Mouse (Mus musculus) kidney, embryonic 15.5 days (tissue): ENCODE results near the gene Lamtor1. TPM values are rescaled to one million over a fixed set of nuclear protein-coding genes. Genes with fewer than 3 reads are reported as not detected.
"Not testable (repeated sequence)": the region's sequence is repeated elsewhere in the genome, so short reads cannot be mapped to it uniquely, and the experiment has no call there.

Source experiments
- ATAC-seq: fragments of 200-750 bp; cut with Nextera tagmentation; replicated peaks from 2 replicates; pipeline ENCODE4 v1.8.0; 2017; ENCODE audit warnings: moderate TSS enrichment; ENCODE audit not compliant: low FRiP score
- H3K27ac ChIP-seq: fragments of 300-500 bp; sonication (generic); 2 replicates; pipeline ENCODE4 v1.5.1; 2015; ENCODE audit warnings: mild to moderate bottlenecking, inconsistent platforms
- H3K27me3 ChIP-seq: fragments of 300-500 bp; sonication (generic); 2 replicates; pipeline ENCODE4 v1.6.1; 2015; ENCODE audit warnings: inconsistent platforms
- H3K36me3 ChIP-seq: fragments of 300-500 bp; sonication (generic); 2 replicates; pipeline ENCODE4 v1.6.1; 2015; ENCODE audit warnings: inconsistent platforms
- H3K4me1 ChIP-seq: fragments of 300-500 bp; sonication (generic); 2 replicates; pipeline ENCODE4 v1.6.1; 2015; ENCODE audit warnings: inconsistent platforms
- H3K4me2 ChIP-seq: fragments of 300-500 bp; sonication (generic); 2 replicates; pipeline ENCODE4 v1.6.1; 2015; ENCODE audit warnings: moderate library complexity, mild to moderate bottlenecking, inconsistent platforms
- H3K4me3 ChIP-seq: fragments of 300-500 bp; sonication (generic); replicated peaks from 2 replicates; pipeline ENCODE4 v1.5.1; 2015; ENCODE audit warnings: mild to moderate bottlenecking, inconsistent platforms
- H3K9ac ChIP-seq: fragments of 300-500 bp; sonication (generic); 2 replicates; pipeline ENCODE4 v1.6.1; 2015; ENCODE audit warnings: mild to moderate bottlenecking, inconsistent platforms
- H3K9me3 ChIP-seq: fragments of 300-500 bp; sonication (generic); replicated peaks from 2 replicates; pipeline ENCODE4 v1.6.1; 2016; ENCODE audit warnings: inconsistent platforms
- WGBS: fragments of 180-500 bp; shearing (Covaris S2); methylation state at CpG from one replicate; pipeline ENCODE4 v1.1.7; 2015; ENCODE audit warnings: mixed read lengths; 5-methylcytosine and 5-hydroxymethylcytosine counted together
- polyA plus RNA-seq: library from polyadenylated mRNA; unstranded; fragments of >200 nt; fragmentation: Nextera tagmentation; extraction: Ambion mirVana; gene quantifications from 2 replicates; pipeline ENCODE4 v1.2.1, GENCODE M21; 2015

Gene Lamtor1
- polyA plus RNA-seq, 1 experiment from 2014 or later, result 158 TPM

GRCm38 (mm10) chr7:101902846-101903245 is 2.9 kb upstream of the Lamtor1 start:
- Histone ChIP-seq H3K4me1 (peaks cover 17% of the 10 kb centered on the region), H3K4me2 (no peak overlapping the region), H3K4me3 (no peak overlapping the region), H3K36me3 (peaks cover 18% of the 10 kb centered on the region), H3K27ac (no peak overlapping the region), H3K9ac (no peak overlapping the region), H3K9me3 (no peaks in the 10 kb centered on the region), H3K27me3 (no peaks in the 10 kb centered on the region)
- ATAC-seq, result no peak

DNA sequence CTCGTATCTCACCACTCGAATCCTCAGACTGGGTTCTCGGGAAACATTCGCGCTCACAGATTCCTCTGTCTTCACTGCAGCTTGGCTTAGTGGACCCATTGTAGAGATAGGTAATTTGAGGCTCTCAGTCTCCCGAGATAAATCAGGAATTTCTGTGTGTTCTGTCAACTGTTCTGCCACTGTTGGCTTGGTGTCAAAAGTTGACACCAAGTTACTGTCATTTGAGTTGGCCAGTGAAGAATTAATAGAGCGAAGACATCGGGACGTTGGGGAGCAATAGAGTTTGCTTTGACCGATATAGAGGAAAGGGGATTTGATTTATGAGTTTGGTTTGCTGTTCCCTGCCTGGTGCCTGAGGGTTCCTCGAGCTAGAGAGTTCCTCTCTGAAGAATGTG is 580 bp downstream of the Lamtor1 start, which contains the start of gene Tomt:
Gene Tomt (minus strand): TSS at position 73 of the 395 bp plus-strand sequence.
- no peak for ATAC-seq

GRCm38 (mm10) chr7:101906696-101907095 is 992 bp downstream of the Lamtor1 start:
- no peak for ATAC-seq
- peak overlapping the region; percentile 71 for H3K4me2 ChIP-seq
- peak overlapping the region; percentile 76 for H3K9ac ChIP-seq
- peaks cover 24% of the 10 kb centered on the region for H3K4me1 ChIP-seq
- H3K4me3 ChIP-seq, result peak overlapping the region; percentile 78
- peak overlapping the region; percentile 95; the same call in 1 of the 2 replicates for H3K27ac ChIP-seq
- WGBS, result 58% methylated on average over 8 of the region's 8 CpGs
- no peaks in the 10 kb centered on the region for H3K27me3 ChIP-seq
- peaks cover 34% of the 10 kb centered on the region for H3K36me3 ChIP-seq
- no peaks in the 10 kb centered on the region for H3K9me3 ChIP-seq

More for the DNA sequence above, 580 bp downstream of the Lamtor1 start, which contains the start of gene Tomt:
- WGBS, result 6% methylated on average over 11 of the region's 11 CpGs
- peak within 1 kb of the TSS; percentile 95 for H3K27ac ChIP-seq
- peak within 1 kb of the TSS; percentile 71 for H3K4me2 ChIP-seq
- H3K27me3 ChIP-seq, result no peaks in the 10 kb centered on the region
- H3K36me3 ChIP-seq, result peaks cover 30% of the 10 kb centered on the region
- H3K9ac ChIP-seq, result peak within 1 kb of the TSS; percentile 76
- peak within 1 kb of the TSS; percentile 78 for H3K4me3 ChIP-seq
- H3K9me3 ChIP-seq, result no peaks in the 10 kb centered on the region
- peaks cover 24% of the 10 kb centered on the region for H3K4me1 ChIP-seq

GRCm38 (mm10) chr7:101908367-101908766 is 2.7 kb downstream of the Lamtor1 start:
- Histone ChIP-seq H3K9me3 (no peaks in the 10 kb centered on the region), H3K36me3 (peaks cover 39% of the 10 kb centered on the region), H3K9ac (0 out of 2 replicates have a peak overlapping the region, but pooled peaks have one; percentile 18), H3K4me1 (peaks cover 24% of the 10 kb centered on the region), H3K4me2 (peak overlapping the region; percentile 3; the same call in 1 of the 2 replicates), H3K27ac (no peak overlapping the region), H3K27me3 (no peaks in the 10 kb centered on the region), H3K4me3 (no peak overlapping the region)
- 86% methylated on average over 4 of the region's 4 CpGs for WGBS
- ATAC-seq, result no peak

DNA sequence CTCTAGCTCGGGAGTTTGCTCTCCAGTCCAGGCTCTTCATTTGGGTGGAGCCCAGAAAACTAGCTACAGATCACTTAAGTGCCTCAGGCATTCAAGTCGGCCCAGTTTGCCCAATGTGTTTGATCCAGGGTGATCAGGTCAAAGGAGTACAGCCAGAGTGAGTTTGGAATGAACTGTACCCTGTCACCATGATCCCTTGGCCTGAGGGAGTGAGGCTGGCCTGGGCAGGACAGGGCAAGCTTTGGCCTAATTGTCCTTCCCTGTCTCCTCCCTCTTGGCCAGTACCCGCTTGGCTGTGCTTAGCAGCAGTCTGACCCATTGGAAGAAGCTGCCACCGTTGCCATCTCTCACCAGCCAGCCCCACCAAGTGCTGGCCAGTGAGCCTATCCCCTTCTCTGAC is 4.4 kb downstream of the Lamtor1 start:
- H3K27me3 ChIP-seq, result no peaks in the 10 kb centered on the region
- WGBS, result 89% methylated on average over 4 of the region's 4 CpGs
- no peak overlapping the region for H3K4me2 ChIP-seq
- H3K4me1 ChIP-seq, result peaks cover 22% of the 10 kb centered on the region
- no peaks in the 10 kb centered on the region for H3K9me3 ChIP-seq
- no peak for ATAC-seq
- no peak overlapping the region for H3K4me3 ChIP-seq
- no peak overlapping the region for H3K9ac ChIP-seq
- H3K27ac ChIP-seq, result no peak overlapping the region
- peaks cover 56% of the 10 kb centered on the region for H3K36me3 ChIP-seq

GRCm38 (mm10) chr7:101911982-101912381 is 6.3 kb downstream of the Lamtor1 start:
- Histone ChIP-seq H3K27me3 (no peaks in the 10 kb centered on the region), H3K9me3 (no peaks in the 10 kb centered on the region), H3K4me2 (no peak overlapping the region), H3K9ac (no peak overlapping the region), H3K27ac (no peak overlapping the region), H3K36me3 (peaks cover 60% of the 10 kb centered on the region), H3K4me3 (no peak overlapping the region), H3K4me1 (peaks cover 13% of the 10 kb centered on the region)
- ATAC-seq, result no peak
- 69% methylated on average over 3 of the region's 3 CpGs for WGBS

DNA sequence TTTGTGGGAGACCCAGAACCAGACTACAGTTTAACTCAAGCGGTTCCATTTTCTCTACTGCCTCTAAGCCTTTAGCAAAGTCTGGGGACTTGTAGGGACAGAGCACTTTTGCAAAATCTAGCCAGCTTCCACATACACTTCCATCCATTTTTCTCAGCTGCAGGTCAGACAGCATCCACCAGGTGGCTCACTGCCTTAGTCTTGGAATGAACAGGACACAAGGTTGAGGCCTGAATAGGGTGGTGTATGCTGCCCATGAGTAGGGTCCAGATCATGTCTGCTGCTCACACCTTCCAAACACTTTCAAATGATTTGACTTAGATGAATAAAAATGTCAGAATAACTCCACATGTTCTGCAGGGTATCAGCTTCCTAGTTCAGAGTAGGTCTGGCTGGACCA is 12.4 kb downstream of the Lamtor1 start:
- WGBS, result 11% methylated on average over 1 of the region's 1 CpGs

GRCm38 (mm10) chr7:101925892-101926291 is 20.2 kb downstream of the Lamtor1 start:
- H3K4me1 ChIP-seq, H3K4me3 ChIP-seq, H3K27me3 ChIP-seq, H3K4me2 ChIP-seq, H3K9ac ChIP-seq, H3K27ac ChIP-seq, H3K9me3 ChIP-seq, H3K36me3 ChIP-seq, ATAC-seq: not testable (repeated sequence)

More for the DNA sequence above, 12.4 kb downstream of the Lamtor1 start:
- Histone ChIP-seq H3K36me3 (peaks cover 24% of the 10 kb centered on the region), H3K4me1 (no peaks in the 10 kb centered on the region), H3K4me2 (no peak overlapping the region), H3K4me3 (no peak overlapping the region), H3K9ac (no peak overlapping the region), H3K27ac (no peak overlapping the region), H3K27me3 (no peaks in the 10 kb centered on the region), H3K9me3 (no peaks in the 10 kb centered on the region)
- peak; percentile 79 for ATAC-seq

GRCm38 (mm10) chr7:101928093-101928492 is 22.4 kb downstream of the Lamtor1 start:
- no peak overlapping the region for H3K9ac ChIP-seq
- no peaks in the 10 kb centered on the region for H3K36me3 ChIP-seq
- H3K27me3 ChIP-seq, result no peaks in the 10 kb centered on the region
- H3K4me3 ChIP-seq, result no peak overlapping the region
- no peak overlapping the region for H3K4me2 ChIP-seq
- WGBS, result 77% methylated on average over 3 of the region's 3 CpGs
- no peak for ATAC-seq
- no peak overlapping the region for H3K27ac ChIP-seq
- H3K9me3 ChIP-seq, result no peaks in the 10 kb centered on the region
- peaks cover 6% of the 10 kb centered on the region for H3K4me1 ChIP-seq

DNA sequence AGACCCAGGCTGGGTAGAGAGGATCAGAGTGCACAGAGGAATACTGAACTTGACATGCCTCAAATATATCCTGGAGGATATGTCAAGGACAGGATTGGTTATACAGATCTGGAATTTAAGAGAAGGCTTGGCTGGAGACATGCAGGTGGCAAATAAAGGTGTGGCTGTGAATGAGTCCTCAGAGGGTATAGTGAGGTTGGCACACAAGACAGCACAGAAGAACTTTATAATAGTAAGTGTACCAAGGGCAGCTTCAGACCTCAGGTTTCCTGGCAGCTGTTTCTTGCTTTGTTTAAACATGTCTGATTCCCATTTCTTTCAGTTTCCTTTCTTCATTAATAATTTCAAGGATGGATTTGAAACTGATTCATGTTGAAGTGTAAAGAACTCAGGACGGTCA is 26.8 kb downstream of the Lamtor1 start:
- Histone ChIP-seq H3K4me3 (peak overlapping the region; percentile 81; the same call in 1 of the 2 replicates), H3K9ac (no peak overlapping the region), H3K4me2 (peak overlapping the region; percentile 62), H3K9me3 (no peaks in the 10 kb centered on the region), H3K36me3 (0 out of 2 replicates have a peak, but pooled peaks cover 4% of the 10 kb centered on the region), H3K27ac (no peak overlapping the region), H3K4me1 (peaks cover 24% of the 10 kb centered on the region), H3K27me3 (no peaks in the 10 kb centered on the region)
- 89% methylated on average over 1 of the region's 1 CpGs for WGBS
- no peak for ATAC-seq

DNA sequence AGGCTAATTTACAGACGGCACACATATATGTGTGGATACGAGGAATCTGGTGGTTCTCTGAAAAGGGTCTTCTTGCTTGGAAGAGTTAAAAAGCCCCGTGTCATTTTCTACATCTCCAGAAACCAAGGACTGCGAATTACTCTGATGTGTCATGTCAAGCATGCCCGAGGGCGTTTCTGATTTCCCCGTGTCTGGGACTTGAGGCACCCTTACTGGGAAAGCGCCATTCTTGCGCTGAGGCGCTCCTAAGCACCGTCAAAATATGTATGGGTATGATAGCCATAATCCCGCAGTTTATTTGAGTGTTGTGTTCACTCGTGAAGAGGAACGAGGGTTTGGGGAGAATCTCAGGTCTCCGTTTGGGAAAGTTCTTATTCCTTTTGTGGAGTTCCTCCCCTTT is 27.6 kb downstream of the Lamtor1 start:
- peak overlapping the region; percentile 77 for H3K27ac ChIP-seq
- H3K9me3 ChIP-seq, result no peaks in the 10 kb centered on the region
- ATAC-seq, result peak; percentile 47; the same call in 1 of the 2 replicates

DNA sequence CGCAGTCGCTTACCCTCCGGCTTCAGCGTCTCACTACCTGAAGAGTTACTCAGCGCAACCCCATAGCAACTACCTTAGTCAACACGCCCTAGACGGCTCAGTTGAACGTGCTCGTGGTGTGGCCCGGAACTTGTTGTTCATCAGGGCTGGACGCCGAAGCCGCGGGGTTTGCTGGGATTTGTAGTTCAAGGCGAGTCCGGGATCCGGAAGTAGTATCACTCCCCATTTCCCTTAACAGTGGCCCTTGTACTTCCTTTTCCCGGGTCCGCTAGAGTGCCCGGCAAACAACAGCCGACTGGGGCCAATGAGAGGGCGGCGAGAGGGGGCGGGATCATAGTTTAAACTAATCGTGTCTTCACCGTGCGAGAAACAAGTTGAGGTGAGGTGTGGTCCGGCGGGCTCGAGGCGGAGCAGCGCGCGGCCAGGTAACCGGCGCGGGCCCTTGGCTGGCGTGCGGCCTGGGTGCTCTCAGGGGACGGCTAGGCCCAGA is 28.1 kb downstream of the Lamtor1 start, which contains the start of the genes Lrrc51 and Numa1:
Gene Lrrc51 (minus strand): TSS at position 145 of the 490 bp plus-strand sequence.
Gene Numa1 (plus strand): TSS at position 361 of the 490 bp plus-strand sequence.
- Histone ChIP-seq H3K9ac (peak within 1 kb of the TSS; percentile 84), H3K36me3 (0 out of 2 replicates have a peak, but pooled peaks cover 7% of the 10 kb centered on the region), H3K27me3 (no peaks in the 10 kb centered on the region), H3K4me2 (peak within 1 kb of the TSS; percentile 71), H3K4me1 (peaks cover 24% of the 10 kb centered on the region), H3K9me3 (no peaks in the 10 kb centered on the region), H3K27ac (peak within 1 kb of the TSS; percentile 83), H3K4me3 (peak within 1 kb of the TSS; percentile 81)
- peak; percentile 99 for ATAC-seq
- under 1% methylated on average over 40 of the region's 40 CpGs for WGBS

More for the DNA sequence above, 27.6 kb downstream of the Lamtor1 start:
- Histone ChIP-seq H3K4me3 (peak overlapping the region; percentile 81), H3K4me1 (peaks cover 24% of the 10 kb centered on the region), H3K9ac (peak overlapping the region; percentile 60), H3K36me3 (0 out of 2 replicates have a peak, but pooled peaks cover 4% of the 10 kb centered on the region), H3K27me3 (no peaks in the 10 kb centered on the region), H3K4me2 (peak overlapping the region; percentile 62)
- WGBS, result 4% methylated on average over 15 of the region's 15 CpGs
